Mouse (Mus musculus): ENCODE data around the gene Tmem104.

The Tmem104 gene

DNA sequence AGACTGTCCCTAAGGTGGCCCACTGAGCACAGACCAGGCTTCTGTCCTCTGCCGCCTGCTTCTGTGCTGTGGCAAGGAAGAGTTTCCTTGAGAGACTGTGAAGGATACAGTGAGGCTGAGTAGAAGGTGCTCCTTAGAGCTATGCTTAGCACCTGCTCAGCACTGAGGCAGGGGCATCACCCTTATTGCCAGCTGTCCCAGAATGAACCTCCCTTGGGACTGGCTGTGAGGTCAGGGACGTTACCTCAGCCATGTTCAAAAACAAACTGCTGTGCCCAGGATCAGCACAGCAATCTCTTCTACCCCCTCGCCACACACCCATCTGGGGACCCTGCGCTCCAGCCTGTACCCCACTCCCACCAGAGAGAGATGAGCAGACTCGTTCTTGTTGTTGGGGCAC, 45.6 kb downstream of the Tmem104 start:
- DNase-seq, result no peak

DNA sequence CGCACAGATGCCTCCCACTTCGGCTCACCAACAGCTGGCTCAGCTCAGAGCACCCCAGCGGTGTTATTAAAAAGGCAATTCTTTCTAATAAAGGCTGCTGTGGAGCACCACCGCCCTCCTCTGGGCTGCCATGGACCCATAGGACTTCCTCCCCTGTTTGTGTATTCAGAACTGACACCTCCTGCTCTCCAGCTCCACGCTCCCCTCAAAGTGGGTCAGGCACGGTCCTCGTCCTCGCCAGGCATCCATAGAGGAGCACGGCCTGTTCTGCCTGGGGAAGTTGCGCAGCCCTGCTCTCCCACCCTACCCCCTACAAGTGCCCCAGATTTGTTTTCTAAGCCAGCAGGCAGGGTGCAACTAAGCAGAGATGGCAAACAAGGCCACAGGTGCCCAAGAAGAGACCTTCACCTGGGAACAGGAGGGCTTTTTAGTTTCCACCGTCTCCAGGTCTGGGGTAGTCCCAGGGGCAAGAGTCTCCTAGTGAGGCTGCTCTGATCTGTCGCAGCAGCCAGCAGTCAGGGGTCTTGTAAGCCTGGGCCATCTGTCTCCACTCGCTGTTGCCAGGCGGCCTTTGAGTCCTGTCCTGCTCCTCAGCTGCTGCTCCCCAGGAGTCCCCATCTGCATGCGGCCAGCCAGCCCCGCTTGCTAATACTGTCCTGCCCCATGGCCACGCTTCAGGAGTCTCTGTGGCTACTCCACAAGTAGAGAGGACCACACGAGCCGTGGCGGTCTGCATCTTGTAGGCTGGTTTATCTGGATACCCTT, 46.4 kb downstream of the Tmem104 start:
- DNase-seq, result no peak

DNA sequence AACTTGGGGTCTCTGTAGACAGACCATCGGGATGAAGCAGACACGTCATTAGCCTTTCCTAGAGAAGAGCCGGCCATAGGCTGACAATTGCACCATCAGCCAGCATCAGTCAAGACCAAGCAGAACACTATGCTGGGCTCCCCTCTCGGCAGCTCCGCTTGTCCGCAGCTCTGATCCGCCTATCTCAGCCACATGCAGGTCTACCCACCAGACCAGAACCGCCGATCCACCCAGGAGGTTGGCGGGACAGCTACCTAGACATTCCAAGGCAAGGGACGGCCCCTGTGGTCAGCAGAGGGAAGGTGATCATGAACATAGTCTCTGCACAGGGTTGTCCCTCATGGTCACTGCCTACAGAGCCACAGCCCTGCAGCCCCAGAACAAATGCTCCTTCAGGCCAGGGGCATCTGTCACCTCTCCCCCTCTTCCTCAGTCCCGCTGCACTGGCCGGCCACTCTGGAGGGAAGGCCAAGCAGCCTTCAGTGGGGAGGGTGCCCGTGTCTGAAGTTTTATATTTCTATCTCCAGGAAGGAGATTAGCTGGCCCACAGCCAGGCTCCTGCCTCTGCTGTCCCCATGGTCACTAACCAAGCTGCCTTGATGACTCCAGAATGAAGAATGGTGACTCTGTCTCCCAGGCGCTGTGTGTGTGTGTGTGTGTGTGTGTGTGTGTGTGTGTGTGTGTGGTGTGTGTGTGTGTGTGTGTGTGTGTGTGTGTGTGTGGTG, 47.2 kb downstream of the Tmem104 start:
- DNase-seq, result no peak

GRCm38 (mm10) chr11:115236570-115236969, 49.3 kb downstream of the Tmem104 start:
- DNase-seq, result no peak

DNA sequence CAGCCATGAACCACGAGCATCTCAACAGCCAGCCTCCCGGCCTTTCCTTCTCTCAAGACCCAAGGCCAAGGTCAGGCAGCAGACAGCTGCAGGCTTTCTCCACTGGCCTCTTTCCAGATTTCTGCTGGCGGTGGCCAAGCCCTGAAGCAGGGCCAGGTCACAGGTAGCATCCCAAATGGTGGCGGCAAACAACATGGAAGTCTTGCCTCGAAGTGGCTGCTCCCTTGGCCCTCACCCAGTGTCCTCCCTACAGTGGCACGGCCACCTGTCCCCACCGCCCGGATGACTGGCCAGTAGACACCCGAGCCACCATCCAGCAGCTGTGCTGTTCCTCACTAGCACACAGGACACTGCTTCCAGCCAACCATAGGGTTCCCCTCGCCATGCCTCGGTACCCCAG, 54.1 kb downstream of the Tmem104 start:
- no peak for DNase-seq

DNA sequence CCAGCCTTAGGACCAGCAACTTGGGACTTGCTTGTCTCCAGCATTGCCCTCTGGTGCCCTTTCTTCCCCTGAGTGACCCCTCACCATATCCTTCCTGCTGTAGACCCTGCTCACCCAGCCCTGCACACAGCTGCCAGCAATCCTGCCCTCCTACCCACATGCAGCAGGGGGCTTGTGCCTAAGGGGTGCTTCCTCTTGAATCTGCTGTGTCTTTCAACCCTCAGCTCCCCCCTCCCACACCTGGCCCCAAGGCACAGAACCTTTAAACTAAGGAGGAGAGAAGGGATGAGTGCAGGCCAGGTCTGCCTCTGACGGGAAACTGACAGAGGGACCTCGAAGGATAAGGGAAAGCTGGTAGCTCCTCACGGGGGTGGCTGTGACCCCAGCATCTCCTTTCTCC, 55.5 kb downstream of the Tmem104 start:
- no peak for DNase-seq

- DNase-seq, result no peak
Measured at GRCm38 (mm10) chr11:115243783-115244182, 56.5 kb downstream of the Tmem104 start.

DNA sequence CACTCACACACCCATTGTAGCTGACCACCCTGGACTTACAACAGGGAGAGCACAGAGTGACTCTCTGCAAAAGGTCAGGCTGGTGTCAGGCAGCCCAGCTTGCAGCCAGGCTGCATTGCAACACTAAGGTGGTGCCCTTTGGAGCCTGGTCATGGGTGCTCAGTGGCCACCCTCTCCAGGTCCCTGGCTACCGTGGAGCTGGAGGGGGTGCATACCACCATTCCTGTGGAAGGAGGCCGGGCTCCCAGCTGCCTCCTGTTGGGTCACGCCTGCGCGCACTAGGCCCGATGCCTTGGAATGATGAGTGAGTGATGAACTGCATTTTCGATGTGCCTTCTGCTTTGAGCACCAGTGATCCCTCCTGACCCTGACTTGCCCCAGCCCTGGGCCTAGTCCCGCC, 57.6 kb downstream of the Tmem104 start:
- no peak for DNase-seq

GRCm38 (mm10) chr11:115246386-115246785, 59.1 kb downstream of the Tmem104 start:
- no peak for DNase-seq

GRCm38 (mm10) chr11:115247240-115247639, 60.0 kb downstream of the Tmem104 start:
- no peak for DNase-seq

- no peak for DNase-seq
Measured at GRCm38 (mm10) chr11:115247945-115248344, 60.7 kb downstream of the Tmem104 start.

GRCm38 (mm10) chr11:115249721-115250404, 62.6 kb downstream of the Tmem104 start:
- peak; percentile 33 for DNase-seq

DNA sequence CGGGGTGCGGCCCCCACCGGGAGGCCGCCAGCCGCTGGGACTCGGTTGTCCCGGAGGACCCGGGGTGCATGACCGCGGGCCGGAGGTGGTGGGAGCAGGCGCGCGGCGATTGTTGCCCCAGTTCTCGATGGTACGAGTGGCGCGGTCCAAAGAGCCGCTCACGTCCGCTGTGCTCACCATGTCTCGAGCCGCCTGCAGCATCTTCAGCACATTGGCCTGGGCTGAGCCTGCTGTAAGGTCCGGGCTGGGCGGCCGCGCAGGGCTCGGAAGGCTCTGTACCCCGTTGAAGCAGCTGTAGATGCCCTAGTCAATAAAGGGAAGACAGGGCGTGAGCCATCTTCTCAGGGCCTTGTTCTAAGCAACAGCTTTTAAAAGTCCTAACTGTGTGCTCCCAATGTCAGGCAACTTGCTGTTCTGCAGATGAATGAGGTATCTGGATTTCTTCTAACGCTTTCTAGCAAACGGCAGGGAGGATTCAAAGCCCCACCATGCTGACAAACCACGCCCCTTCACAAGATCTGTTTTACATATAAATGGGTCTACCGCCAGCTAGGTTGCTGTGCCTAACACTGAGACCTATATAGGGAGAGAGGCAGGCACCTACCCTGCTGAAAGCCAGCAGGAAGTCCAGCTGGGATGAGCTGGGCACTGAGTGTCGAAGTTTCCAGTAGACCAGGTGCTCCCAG, 63.3 kb downstream of the Tmem104 start:
- no peak for DNase-seq

GRCm38 (mm10) chr11:115251258-115251657, 64.0 kb downstream of the Tmem104 start:
- no peak for DNase-seq

DNA sequence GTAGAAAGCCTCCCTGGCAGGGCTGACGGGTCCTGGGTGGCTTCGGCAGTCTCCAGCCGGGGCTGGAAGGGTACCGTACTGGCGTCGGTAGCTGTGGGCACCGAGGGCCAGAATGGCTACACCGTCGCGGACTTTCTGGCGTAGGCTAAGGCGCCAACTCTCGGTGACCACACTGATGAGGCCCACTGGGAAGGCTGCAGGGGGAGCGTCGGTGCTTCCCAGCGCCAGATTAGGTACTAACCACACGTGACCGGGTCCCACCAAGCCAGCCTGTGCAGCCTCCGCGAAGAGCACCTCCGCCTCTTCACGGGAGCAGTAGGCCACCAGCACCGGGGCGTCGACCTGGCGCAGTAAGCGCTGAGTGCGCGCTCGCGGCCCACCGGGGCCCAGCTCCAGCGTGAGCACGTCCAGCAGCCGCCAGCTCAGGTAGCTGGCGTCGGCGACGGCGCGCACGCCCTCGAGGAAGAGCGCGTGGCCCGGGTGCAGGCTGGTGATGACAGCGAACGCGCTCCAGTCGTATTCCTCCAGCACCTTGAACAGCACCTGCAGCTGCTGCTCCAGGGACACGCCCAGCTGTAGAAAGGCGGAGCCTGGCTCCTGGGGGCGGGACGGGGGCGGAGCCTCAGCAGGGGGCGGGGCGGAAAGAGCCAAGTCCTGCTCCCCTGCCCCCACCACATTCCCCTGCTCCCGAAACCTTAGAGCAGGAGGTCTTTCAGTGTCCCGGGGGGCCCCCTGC, 70.7 kb downstream of the Tmem104 start:
- DNase-seq, result no peak

- DNase-seq, result no peak
Measured at GRCm38 (mm10) chr11:115259134-115259533, 71.8 kb downstream of the Tmem104 start.

- no peak for DNase-seq
Measured at GRCm38 (mm10) chr11:115262954-115263353, 75.7 kb downstream of the Tmem104 start.

- DNase-seq, result no peak
Measured at GRCm38 (mm10) chr11:115264136-115264861, 77.0 kb downstream of the Tmem104 start.

GRCm38 (mm10) chr11:115264862-115265668, 77.8 kb downstream of the Tmem104 start:
- peak; percentile 56 for DNase-seq

DNA sequence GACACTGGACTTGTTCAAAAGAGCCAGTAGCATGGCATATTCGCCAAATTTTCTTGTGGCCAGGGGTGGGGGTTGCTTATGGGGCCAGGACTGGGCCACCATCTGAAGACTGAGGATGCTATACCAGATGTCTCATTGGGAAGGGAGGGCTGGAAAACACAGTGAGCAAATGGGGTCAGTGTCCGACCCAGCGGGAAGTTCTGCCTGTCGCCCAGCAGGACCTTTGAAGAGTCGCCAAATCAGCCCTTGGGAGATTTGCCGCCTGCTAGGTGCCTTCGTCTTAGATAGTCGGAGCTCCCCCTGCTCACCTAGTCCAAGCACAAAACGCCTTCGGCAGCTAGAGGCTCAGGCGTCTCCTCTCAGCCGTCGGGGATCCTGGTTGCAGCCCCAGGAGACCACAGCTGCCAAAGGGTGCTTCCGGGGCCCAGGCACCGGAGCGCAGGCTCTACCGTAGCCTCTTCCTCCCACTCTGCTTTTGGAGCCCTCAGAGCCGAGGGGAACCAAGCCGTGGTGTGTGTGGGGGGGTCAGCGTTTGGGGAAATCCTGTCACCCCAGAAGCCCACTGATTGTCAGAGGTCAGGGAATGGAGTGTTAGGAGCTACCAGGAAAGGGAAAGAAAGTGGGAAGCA, 78.6 kb downstream of the Tmem104 start:
- no peak for DNase-seq
